Mouse (Mus musculus): ENCODE measurements at regions not wholly inside any gene's neighbourhood (a gene's known extent, or its start where the extent isn't known, plus 50 kb on each side); places are given as distances from the start of the nearest gene placed in this dataset.

DNA sequence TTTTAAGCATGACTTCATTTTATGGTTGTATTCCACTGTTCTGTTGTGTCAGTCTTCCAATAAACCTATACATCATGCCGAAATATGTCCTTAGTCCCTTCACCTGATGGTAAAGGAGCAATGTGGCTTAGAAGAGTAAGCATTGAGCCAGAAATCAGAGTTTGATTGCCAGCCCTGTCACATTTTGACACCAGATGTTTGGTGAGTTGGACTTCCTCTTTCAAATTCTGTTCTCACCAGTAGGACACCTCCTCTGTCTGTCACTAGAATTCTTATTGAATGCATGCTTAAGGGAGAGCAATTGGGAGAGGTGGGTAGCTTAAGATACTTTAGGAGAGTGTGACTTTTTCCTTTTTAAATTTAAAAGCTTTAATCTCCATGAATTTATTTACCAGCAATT lies 779.1 kb upstream of the Gm8797 start:
- DNase-seq (ENCODE audit: low read depth, low spot score) = no peak

DNA sequence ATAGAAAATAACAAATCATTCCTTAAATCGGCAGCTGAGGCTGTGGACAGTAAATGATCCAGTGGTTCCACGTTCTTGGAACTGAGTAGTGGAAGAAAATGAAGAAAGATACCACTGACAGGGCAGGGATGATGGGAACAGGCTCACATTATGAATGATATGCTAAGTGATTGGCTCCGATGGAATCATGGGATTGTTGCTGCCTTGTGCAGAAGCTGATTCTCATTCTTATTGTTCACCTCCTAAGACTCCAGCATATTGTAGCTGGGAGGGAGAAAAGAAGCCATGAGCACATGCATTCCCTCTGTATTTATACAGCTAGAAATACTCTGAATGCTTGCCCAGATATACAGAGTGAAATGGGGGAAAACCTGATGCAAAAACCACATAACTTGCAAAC lies 777.3 kb upstream of the Gm8797 start:
- DNase-seq (ENCODE audit: low read depth, low spot score) = no peak

DNA sequence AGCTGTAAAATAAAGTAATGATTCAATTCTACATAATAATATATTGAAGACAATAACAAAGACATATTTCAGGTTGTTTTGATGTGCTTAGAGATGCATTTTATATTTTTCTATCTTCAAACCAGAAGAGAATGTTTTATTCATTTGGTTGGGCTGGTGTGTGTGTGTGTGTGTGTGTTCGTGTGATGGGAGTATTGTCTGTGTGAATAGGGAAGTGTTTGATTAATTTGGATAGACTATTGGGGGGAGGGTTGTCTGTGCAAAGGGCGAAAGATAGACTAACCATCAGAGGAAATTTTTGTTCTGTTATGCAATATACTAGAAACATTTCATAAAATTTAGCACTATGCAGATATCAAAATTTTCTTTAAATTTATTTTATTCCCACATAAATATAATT lies 776.8 kb upstream of the Gm8797 start:
- no peak for DNase-seq (ENCODE audit: low read depth, low spot score)

GRCm38 (mm10) chr3:4974659-4975058 lies 775.9 kb upstream of the Gm8797 start:
- no peak for DNase-seq (ENCODE audit: low read depth, low spot score)

GRCm38 (mm10) chr3:4976344-4976743 lies 774.3 kb upstream of the Gm8797 start:
- DNase-seq (ENCODE audit: low read depth, low spot score) = no peak

- no peak for DNase-seq (ENCODE audit: low read depth, low spot score)
These were observed 732.9 kb upstream of the Gm8797 start for GRCm38 (mm10) chr3:5017742-5018141.
